Mouse (Mus musculus) liver, adult 2 months (tissue): Measurements from ENCODE around the gene Itch.

Experiments
- CTCF ChIP-seq: fragments of 200-500 bp; IDR thresholded peaks from 2 replicates; pipeline ENCODE4 v1.5.1; 2011; ENCODE audit warnings: low read depth, low read length, control low read depth
- POLR2A ChIP-seq: fragments of 200-500 bp; IDR thresholded peaks from 2 replicates; pipeline ENCODE4 v1.6.1; 2011; ENCODE audit warnings: low read length, control low read depth; ENCODE audit not compliant: insufficient read depth; ENCODE audit errors: extremely low read depth

- TF ChIP-seq CTCF, result no peak
- no peak for TF ChIP-seq POLR2A
Measured at GRCm38 (mm10) chr2:155248718-155249117, 115.4 kb downstream of the Itch start.
